Mouse (Mus musculus): Measurements from ENCODE around the gene Apba2.

Apba2 gene

GRCm38 (mm10) chr7:64501536-64502270, at the start of gene Apba2:
Gene Apba2, plus strand, starts transcription at chr7:64501706.
- DNase-seq = no peak

GRCm38 (mm10) chr7:64451861-64452382, 49.6 kb upstream of the Apba2 start:
- DNase-seq = no peak

GRCm38 (mm10) chr7:64452471-64453222, 48.9 kb upstream of the Apba2 start:
- DNase-seq = no peak

GRCm38 (mm10) chr7:64456176-64456575, 45.3 kb upstream of the Apba2 start:
- no peak for DNase-seq

- DNase-seq = no peak
Measured at GRCm38 (mm10) chr7:64456676-64457075, 44.8 kb upstream of the Apba2 start.

- no peak for DNase-seq
Measured at GRCm38 (mm10) chr7:64457811-64458210, 43.7 kb upstream of the Apba2 start.

- DNase-seq = no peak
Measured at GRCm38 (mm10) chr7:64497438-64497837, 4.1 kb upstream of the Apba2 start.

- no peak for DNase-seq
Measured at GRCm38 (mm10) chr7:64502271-64503180, 1.0 kb downstream of the Apba2 start.

GRCm38 (mm10) chr7:64503641-64504040, 2.1 kb downstream of the Apba2 start:
- DNase-seq = no peak

- no peak for DNase-seq
Measured at GRCm38 (mm10) chr7:64504691-64505231, 3.3 kb downstream of the Apba2 start.

GRCm38 (mm10) chr7:64505571-64505970, 4.1 kb downstream of the Apba2 start:
- no peak for DNase-seq

GRCm38 (mm10) chr7:64508826-64509225, 7.3 kb downstream of the Apba2 start:
- DNase-seq = no peak

GRCm38 (mm10) chr7:64509911-64510310, 8.4 kb downstream of the Apba2 start:
- peak in 1 of 2 experiments; percentile 6 for DNase-seq

- DNase-seq = no peak
Measured at GRCm38 (mm10) chr7:64510526-64511210, 9.2 kb downstream of the Apba2 start.

- no peak for DNase-seq
Measured at GRCm38 (mm10) chr7:64513621-64514020, 12.1 kb downstream of the Apba2 start.

GRCm38 (mm10) chr7:64515280-64515679, 13.8 kb downstream of the Apba2 start:
- DNase-seq = no peak

GRCm38 (mm10) chr7:64515891-64516290, 14.4 kb downstream of the Apba2 start:
- no peak for DNase-seq

GRCm38 (mm10) chr7:64519091-64519490, 17.6 kb downstream of the Apba2 start:
- DNase-seq = no peak

- no peak for DNase-seq
Measured at GRCm38 (mm10) chr7:64519521-64519920, 18.0 kb downstream of the Apba2 start.

GRCm38 (mm10) chr7:64521695-64522408, 20.3 kb downstream of the Apba2 start:
- DNase-seq = no peak

GRCm38 (mm10) chr7:64522409-64522730, 20.9 kb downstream of the Apba2 start:
- no peak for DNase-seq
